Mouse (Mus musculus): Measurements from ENCODE around the gene Meox1. TPM values are rescaled to one million over a fixed set of nuclear protein-coding genes. Genes with fewer than 3 reads are reported as not detected.
A peak's percentile ranks its signal among the peaks of the same experiment; 100 is the strongest.

Gene Meox1
- polyA plus RNA-seq, 1 experiment from 2014 or later: 8.2 TPM

DNA sequence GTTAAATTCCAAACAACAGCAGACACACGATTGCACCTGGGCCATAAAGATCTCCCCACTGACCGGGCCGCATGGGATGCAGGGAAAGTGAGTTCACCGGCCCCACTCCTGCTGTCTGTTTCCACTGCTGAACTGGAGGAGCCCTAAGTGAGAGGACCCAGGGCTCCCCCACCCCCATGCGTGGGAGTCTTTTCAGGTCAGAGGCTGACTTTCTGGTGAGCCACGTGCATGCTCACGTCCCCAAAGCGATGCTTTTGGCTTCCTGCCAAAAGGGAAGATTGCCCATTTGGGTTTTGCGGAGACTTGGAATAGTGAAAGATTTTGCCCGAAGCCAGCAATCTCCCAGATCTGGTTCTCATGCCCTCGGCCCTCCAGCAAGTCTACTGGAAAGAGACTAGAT lies 2.7 kb downstream of the Meox1 start:
- Histone ChIP-seq H3K27ac (peak overlapping the region; percentile 48), H3K4me3 (0 out of 2 replicates have a peak overlapping the region, but pooled peaks have one; percentile 22), H3K36me3 (no peaks in the 10 kb centered on the region), H3K27me3 (ENCODE audit: insufficient read depth, poor library complexity, severe bottlenecking) (peaks cover 59% of the 10 kb centered on the region), H3K4me1 (peaks cover 63% of the 10 kb centered on the region), H3K9me3 (no peaks in the 10 kb centered on the region)
- no peak for DNase-seq (ENCODE audit: low spot score)
- WGBS: 22% methylated on average over 11 of the region's 11 CpGs

DNA sequence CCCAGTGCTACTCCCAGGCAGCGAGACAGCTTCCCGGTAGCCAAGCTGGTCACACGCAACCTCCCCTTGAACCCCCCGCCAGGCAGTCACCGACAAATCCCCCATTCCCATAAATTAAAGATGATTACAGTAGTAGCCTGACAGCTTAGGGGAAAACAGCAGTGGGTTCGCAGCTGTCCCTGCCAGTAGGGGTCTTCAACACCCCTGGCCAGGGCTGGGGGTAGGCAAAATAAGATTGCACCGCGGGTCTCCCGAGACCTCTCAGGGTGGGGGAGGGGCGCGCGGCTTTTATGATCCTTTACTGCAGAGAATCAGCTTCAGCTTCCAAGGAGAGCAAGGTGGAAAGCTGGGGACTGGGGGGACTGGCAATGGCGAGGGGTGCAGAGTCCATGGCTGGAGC lies 4.4 kb downstream of the Meox1 start:
- no peaks in the 10 kb centered on the region for H3K36me3 ChIP-seq
- WGBS: 4% methylated on average over 13 of the region's 13 CpGs
- peaks cover 72% of the 10 kb centered on the region for H3K4me1 ChIP-seq
- H3K27ac ChIP-seq: peak overlapping the region; percentile 79
- peak overlapping the region; percentile 58 for H3K4me3 ChIP-seq
- H3K27me3 ChIP-seq (ENCODE audit: insufficient read depth, poor library complexity, severe bottlenecking): peaks cover 46% of the 10 kb centered on the region
- no peak for DNase-seq (ENCODE audit: low spot score)
- no peaks in the 10 kb centered on the region for H3K9me3 ChIP-seq

DNA sequence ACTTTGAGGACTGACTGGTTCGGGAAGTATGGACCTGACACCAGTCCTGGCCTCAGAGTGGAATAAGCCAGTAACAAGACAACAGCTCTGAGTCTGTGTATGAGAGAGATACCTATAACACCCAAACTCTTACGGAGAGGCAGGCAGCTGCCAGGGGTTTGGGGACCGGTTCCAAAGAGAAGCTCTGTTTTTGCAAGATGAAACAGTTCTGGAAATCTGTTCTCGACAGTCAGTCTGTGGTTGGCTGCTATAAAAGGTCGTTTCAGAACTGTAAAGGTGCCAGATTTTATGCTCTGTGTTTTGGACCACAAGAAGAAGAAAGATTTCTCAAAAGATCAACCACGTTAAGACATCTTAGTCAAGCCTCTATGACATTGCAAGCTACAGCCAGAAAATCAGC lies 5.4 kb downstream of the Meox1 start:
- DNase-seq (ENCODE audit: low spot score): no peak
- H3K27ac ChIP-seq: no peak overlapping the region
- 47% methylated on average over 6 of the region's 6 CpGs for WGBS
- no peaks in the 10 kb centered on the region for H3K36me3 ChIP-seq
- H3K4me1 ChIP-seq: peaks cover 73% of the 10 kb centered on the region
- H3K27me3 ChIP-seq (ENCODE audit: insufficient read depth, poor library complexity, severe bottlenecking): peaks cover 39% of the 10 kb centered on the region
- no peaks in the 10 kb centered on the region for H3K9me3 ChIP-seq
- H3K4me3 ChIP-seq: no peak overlapping the region

DNA sequence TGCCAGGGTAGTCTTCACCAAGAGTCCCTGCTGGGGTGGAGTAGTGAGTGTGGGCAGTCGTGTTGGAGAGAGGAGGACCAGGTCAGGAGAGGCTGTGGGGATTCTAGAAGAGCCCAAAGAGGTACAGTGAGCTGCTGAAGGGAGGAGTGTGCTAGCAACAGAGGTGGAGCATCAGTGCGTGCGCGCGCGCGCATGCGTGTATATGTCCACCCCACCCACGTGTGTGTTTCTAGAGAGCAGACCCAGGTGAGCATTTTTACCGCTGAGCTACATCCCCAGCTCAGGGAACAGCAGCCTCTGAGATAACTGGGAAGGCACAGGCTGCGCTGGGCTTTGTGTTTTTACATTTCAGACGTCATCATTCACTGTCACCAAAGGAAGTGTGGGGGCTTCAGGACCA lies 7.7 kb downstream of the Meox1 start:
- Histone ChIP-seq H3K4me1 (peaks cover 74% of the 10 kb centered on the region), H3K27ac (peak overlapping the region; percentile 84), H3K27me3 (ENCODE audit: insufficient read depth, poor library complexity, severe bottlenecking) (peaks cover 15% of the 10 kb centered on the region), H3K4me3 (no peak overlapping the region), H3K9me3 (no peaks in the 10 kb centered on the region), H3K36me3 (no peaks in the 10 kb centered on the region)
- WGBS: 66% methylated on average over 12 of the region's 12 CpGs
- DNase-seq (ENCODE audit: low spot score): no peak

DNA sequence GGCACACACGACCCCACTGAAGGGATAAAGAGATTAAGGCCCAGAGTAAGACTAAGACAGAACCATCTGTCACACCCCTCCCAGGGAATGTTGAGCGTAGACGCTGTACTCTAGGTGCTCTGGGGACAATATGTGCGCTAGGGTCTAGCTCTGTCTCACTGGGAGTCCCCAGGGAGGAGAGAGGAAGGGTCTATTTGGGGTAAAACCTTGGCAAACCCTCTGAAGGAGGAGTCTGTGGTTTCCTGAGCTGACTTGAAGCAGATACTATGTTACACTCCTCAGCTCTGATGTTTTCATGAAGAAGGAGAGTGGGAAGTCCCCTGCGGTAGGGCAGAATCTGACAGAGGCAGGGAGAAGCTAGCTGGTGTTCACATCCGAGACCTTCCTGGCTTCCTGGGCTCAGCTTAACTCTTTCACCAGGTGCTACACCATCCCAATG lies 8.3 kb downstream of the Meox1 start:
- H3K9me3 ChIP-seq: no peaks in the 10 kb centered on the region
- H3K36me3 ChIP-seq: no peaks in the 10 kb centered on the region
- WGBS: 34% methylated on average over 6 of the region's 6 CpGs
- DNase-seq (ENCODE audit: low spot score): no peak
- peak overlapping the region; percentile 84 for H3K27ac ChIP-seq
- no peak overlapping the region for H3K4me3 ChIP-seq
- H3K4me1 ChIP-seq: peaks cover 74% of the 10 kb centered on the region
- H3K27me3 ChIP-seq (ENCODE audit: insufficient read depth, poor library complexity, severe bottlenecking): peaks cover 10% of the 10 kb centered on the region; the same call in 1 of the 2 replicates

DNA sequence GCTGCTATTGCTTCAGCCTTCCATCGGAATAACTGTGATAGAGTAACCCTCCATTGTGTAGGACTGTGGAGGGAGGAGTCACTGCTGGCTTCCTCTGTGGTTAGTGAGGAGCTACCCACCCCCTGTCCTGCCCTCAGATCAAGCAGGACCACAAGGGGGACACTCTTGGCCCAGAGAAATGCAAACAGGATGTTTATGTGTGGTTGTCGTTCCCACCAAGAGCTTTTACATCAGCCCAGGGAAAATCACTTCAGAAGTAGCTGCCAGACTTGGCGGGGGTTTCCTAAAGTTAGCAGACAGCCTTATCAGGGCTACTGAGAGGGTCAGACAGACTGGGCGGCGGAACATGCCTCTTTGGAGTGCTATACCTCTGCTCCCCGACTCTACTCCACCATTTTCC lies 8.9 kb downstream of the Meox1 start:
- H3K9me3 ChIP-seq: no peaks in the 10 kb centered on the region
- DNase-seq (ENCODE audit: low spot score): peak; percentile 88
- no peaks in the 10 kb centered on the region for H3K36me3 ChIP-seq
- peak overlapping the region; percentile 84 for H3K27ac ChIP-seq
- WGBS: 4% methylated on average over 6 of the region's 6 CpGs
- peak overlapping the region; percentile 33 for H3K4me3 ChIP-seq
- H3K27me3 ChIP-seq (ENCODE audit: insufficient read depth, poor library complexity, severe bottlenecking): peaks cover 8% of the 10 kb centered on the region; the same call in 1 of the 2 replicates
- H3K4me1 ChIP-seq: peaks cover 80% of the 10 kb centered on the region

DNA sequence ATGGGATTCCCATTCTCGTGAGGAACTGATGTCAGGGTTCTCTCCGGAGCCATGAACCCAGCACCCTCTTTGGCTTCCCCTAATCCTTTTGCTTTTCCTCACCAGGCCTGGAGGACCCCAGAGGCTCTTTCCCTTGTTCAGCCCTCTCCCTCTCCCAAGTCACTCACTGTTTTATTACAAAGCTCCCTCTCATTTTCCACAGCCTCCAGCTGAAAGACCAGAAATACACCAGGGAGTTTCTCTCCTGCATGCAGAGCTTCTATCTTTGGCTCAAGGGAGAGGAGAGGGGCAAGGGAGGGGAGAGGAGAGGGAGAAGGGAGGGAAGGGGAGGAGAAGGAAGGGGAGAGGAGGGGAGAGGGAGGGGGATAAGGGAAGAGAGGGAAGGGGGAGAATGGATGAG lies 10.3 kb downstream of the Meox1 start:
- Histone ChIP-seq H3K27ac (peak overlapping the region; percentile 84), H3K4me1 (peaks cover 81% of the 10 kb centered on the region), H3K27me3 (ENCODE audit: insufficient read depth, poor library complexity, severe bottlenecking) (peaks cover 1% of the 10 kb centered on the region; the same call in 1 of the 2 replicates), H3K9me3 (no peaks in the 10 kb centered on the region), H3K4me3 (no peak overlapping the region), H3K36me3 (no peaks in the 10 kb centered on the region)
- WGBS: 55% methylated on average over 2 of the region's 2 CpGs
- no peak for DNase-seq (ENCODE audit: low spot score)

DNA sequence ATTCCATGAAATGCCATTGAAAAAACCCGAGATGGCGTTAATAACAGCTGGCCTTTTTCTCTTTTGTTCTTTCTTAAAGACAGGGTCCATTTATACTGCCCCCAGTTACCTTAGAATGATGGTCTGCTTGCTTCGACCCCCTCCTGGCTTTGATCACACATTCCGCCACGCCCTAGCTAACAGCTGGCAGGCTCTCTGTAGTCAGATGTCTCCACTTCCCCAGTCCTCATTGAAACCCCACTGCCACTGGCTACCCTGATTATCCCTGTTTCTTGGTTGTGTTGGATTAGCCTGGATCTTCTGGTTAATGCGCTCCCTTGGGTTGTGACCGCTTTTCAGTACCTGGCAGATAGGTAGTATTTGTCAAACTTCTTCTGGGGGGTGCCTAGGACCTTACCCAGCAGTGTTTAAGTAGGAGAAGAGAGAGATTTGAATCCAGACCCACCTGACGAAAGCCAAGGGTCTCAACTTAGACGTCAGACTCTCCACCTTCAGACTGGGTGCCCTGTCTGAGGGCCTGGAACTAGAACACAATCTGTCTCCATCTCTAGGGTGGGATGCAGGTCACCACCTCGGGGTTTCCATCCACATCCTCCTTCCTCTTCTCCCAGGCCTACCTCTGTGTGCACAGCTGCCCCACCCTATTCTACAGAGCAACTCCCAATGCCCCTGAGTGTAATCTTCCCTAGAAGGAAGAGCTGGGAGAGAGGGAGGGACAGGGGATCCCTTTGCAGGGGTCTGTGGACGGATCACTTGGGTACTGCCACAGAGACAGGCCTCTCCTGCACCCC lies 11.5 kb downstream of the Meox1 start:
- WGBS: 71% methylated on average over 11 of the region's 11 CpGs
- no peak overlapping the region for H3K4me3 ChIP-seq
- H3K9me3 ChIP-seq: no peaks in the 10 kb centered on the region
- H3K36me3 ChIP-seq: no peaks in the 10 kb centered on the region
- DNase-seq (ENCODE audit: low spot score): no peak
- no peaks in the 10 kb centered on the region; the same call in 1 of the 2 replicates for H3K27me3 ChIP-seq (ENCODE audit: insufficient read depth, poor library complexity, severe bottlenecking)
- H3K27ac ChIP-seq: peak overlapping the region; percentile 69
- peaks cover 88% of the 10 kb centered on the region for H3K4me1 ChIP-seq

DNA sequence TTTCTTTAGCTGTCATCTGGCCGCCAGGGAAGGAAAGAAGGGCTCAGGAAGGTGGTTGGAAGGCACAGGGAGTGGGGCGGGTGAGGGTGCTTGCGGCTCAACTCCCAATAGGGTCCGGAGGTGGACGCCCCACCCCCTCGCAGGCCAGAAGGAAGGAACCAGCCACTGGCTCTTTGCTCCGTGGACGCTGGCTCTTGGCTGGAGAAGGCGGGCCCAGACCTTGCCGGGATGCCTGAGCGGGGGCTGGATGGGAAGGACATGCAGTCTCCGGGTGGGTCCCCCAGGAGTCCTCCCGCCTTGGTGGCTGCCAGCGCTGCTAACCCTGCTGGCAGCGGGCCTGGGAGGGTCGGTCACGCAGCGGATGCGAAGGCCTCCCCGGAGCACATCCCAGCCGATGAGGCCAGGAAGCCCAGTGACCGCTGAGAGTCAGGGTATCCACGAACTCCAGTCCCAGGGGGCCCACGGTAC lies 12.5 kb downstream of the Meox1 start:
- DNase-seq (ENCODE audit: low spot score): peak; percentile 92
- WGBS: 3% methylated on average over 24 of the region's 24 CpGs

DNA sequence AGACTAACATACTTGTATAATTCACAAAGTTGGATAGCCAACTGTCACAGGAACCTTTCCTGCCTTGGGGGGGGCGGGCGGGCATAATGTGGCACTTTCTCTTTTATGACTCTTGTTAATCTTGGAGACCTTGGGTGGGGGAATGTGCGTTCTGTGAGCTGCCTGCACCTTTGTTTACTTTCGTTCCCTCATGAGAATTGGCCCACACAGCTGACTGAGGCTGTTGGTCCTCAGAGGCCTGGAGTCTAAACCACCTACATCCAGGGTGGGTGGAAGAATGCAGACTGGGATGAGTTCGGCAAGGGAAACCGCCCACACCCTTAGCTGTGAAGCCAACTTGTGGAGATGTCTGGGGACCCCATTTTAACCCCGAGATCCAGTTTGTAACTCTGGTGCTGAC lies 13.0 kb downstream of the Meox1 start:
- Histone ChIP-seq H3K27me3 (ENCODE audit: insufficient read depth, poor library complexity, severe bottlenecking) (no peaks in the 10 kb centered on the region; the same call in 1 of the 2 replicates), H3K27ac (peak overlapping the region; percentile 92), H3K9me3 (no peaks in the 10 kb centered on the region), H3K4me1 (peaks cover 77% of the 10 kb centered on the region), H3K36me3 (no peaks in the 10 kb centered on the region), H3K4me3 (peak overlapping the region; percentile 59)
- DNase-seq (ENCODE audit: low spot score): no peak
- WGBS: 45% methylated on average over 7 of the region's 7 CpGs

More for the DNA sequence above, 12.5 kb downstream of the Meox1 start:
- peak overlapping the region; percentile 92 for H3K27ac ChIP-seq
- H3K36me3 ChIP-seq: no peaks in the 10 kb centered on the region
- H3K27me3 ChIP-seq (ENCODE audit: insufficient read depth, poor library complexity, severe bottlenecking): no peaks in the 10 kb centered on the region; the same call in 1 of the 2 replicates
- H3K4me3 ChIP-seq: peak overlapping the region; percentile 59
- peaks cover 82% of the 10 kb centered on the region for H3K4me1 ChIP-seq
- H3K9me3 ChIP-seq: no peaks in the 10 kb centered on the region

DNA sequence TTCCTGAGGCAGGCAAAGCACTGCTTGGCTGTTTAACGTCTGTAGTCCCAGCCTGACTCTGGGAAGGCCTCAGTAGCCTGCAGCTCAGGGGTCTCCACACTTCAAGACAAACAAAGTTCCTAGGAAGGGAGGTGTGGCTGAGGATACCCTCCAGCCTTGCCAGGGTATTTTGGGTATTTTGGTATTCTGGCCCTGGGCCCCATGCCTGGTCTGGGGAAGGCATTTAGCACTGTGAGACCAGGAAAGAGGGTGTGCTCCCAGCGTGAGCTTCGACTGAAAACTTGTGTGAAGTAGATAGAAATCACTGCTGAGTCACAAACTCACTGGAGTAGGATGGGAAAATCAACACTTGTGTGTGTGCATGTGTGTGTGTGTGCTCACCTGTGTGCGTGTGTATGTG lies 14.5 kb downstream of the Meox1 start:
- Histone ChIP-seq H3K36me3 (no peaks in the 10 kb centered on the region), H3K4me1 (peaks cover 71% of the 10 kb centered on the region), H3K9me3 (no peaks in the 10 kb centered on the region), H3K4me3 (no peak overlapping the region), H3K27me3 (ENCODE audit: insufficient read depth, poor library complexity, severe bottlenecking) (no peaks in the 10 kb centered on the region), H3K27ac (peak overlapping the region; percentile 32; the same call in 1 of the 2 replicates)
- no peak for DNase-seq (ENCODE audit: low spot score)
- WGBS: 60% methylated on average over 4 of the region's 4 CpGs

DNA sequence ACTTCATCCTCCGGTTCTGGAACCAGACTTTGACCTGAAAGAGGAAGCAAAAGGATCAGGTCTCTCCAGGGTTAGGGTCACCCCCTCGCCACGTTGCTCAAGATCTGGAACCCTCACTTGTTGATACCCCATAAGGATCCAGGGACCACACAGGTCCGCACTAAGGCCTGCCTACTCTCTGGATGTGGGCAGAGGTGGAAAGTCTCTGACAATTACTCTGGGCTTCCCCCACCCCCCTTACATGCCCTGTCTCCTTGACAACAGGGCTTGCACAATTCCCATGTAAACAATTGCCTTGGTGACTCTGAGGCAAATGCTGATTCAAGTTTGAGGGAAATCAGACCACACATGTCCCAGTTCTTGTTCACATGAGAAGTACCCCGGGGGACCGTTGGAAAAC lies 15.5 kb downstream of the Meox1 start:
- Histone ChIP-seq H3K4me1 (peaks cover 68% of the 10 kb centered on the region), H3K36me3 (no peaks in the 10 kb centered on the region), H3K27me3 (ENCODE audit: insufficient read depth, poor library complexity, severe bottlenecking) (no peaks in the 10 kb centered on the region), H3K27ac (peak overlapping the region; percentile 32), H3K9me3 (no peaks in the 10 kb centered on the region), H3K4me3 (no peak overlapping the region)
- 72% methylated on average over 6 of the region's 6 CpGs for WGBS
- no peak for DNase-seq (ENCODE audit: low spot score)

DNA sequence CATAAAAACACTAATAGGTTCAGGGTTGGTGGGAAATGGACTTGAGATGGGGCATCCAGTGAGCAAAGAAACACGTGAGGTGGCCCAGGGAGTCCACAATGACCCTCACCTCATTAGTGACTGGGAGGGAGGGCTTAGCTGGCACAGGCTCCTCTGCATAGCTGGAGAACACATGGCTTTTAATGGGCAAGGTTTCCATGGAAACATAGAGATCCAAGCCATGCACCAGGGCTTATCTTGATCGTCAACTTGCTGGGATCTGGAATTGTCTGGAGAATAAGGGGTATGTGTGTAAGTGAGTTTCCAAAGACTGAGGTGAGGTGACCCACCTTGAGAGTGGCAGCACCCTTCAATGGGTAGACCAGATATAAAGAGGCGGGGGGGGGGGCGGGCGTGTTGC lies 19.2 kb downstream of the Meox1 start:
- H3K9me3 ChIP-seq: no peaks in the 10 kb centered on the region
- H3K4me3 ChIP-seq: no peak overlapping the region
- H3K4me1 ChIP-seq: peaks cover 50% of the 10 kb centered on the region
- 81% methylated on average over 5 of the region's 5 CpGs for WGBS
- no peaks in the 10 kb centered on the region for H3K27me3 ChIP-seq (ENCODE audit: insufficient read depth, poor library complexity, severe bottlenecking)
- no peak overlapping the region for H3K27ac ChIP-seq
- DNase-seq (ENCODE audit: low spot score): no peak
- no peaks in the 10 kb centered on the region for H3K36me3 ChIP-seq
